Mouse (Mus musculus): ENCODE measurements around the gene Uroc1. TPM values are rescaled to one million over a fixed set of nuclear protein-coding genes. Genes with fewer than 3 reads are reported as not detected.

Uroc1 gene
- total RNA-seq, 2 experiments from 2014 or later: not detected

- no peak for ATAC-seq (replicated peaks; ENCODE audit: low FRiP score, poor library complexity, severe bottlenecking)
These were observed 15.4 kb downstream of the Uroc1 start for GRCm38 (mm10) chr6:90348500-90348899.

GRCm38 (mm10) chr6:90350011-90350410 lies 16.9 kb downstream of the Uroc1 start:
- ATAC-seq (replicated peaks; ENCODE audit: low FRiP score, poor library complexity, severe bottlenecking): no peak

- ATAC-seq (replicated peaks; ENCODE audit: low FRiP score, poor library complexity, severe bottlenecking): no peak
These were observed 25.1 kb downstream of the Uroc1 start for GRCm38 (mm10) chr6:90358142-90358541.

- no peak for ATAC-seq (replicated peaks; ENCODE audit: low FRiP score, poor library complexity, severe bottlenecking)
These were observed 26.4 kb downstream of the Uroc1 start for GRCm38 (mm10) chr6:90359445-90359844.

GRCm38 (mm10) chr6:90360024-90360781 lies 27.1 kb downstream of the Uroc1 start:
- ATAC-seq (replicated peaks; ENCODE audit: low FRiP score, poor library complexity, severe bottlenecking): no peak

- ATAC-seq (replicated peaks; ENCODE audit: low FRiP score, poor library complexity, severe bottlenecking): no peak
These were observed 28.0 kb downstream of the Uroc1 start for GRCm38 (mm10) chr6:90360922-90361614.

GRCm38 (mm10) chr6:90363301-90363700 lies 30.2 kb downstream of the Uroc1 start:
- ATAC-seq (replicated peaks; ENCODE audit: low FRiP score, poor library complexity, severe bottlenecking): no peak

- peak; percentile 83 for ATAC-seq (replicated peaks; ENCODE audit: low FRiP score, poor library complexity, severe bottlenecking)
These were observed 36.1 kb downstream of the Uroc1 start, which contains the start of gene Zxdc for GRCm38 (mm10) chr6:90368976-90369724. Zxdc (plus strand) TSS chr6:90369492.

- ATAC-seq (replicated peaks; ENCODE audit: low FRiP score, poor library complexity, severe bottlenecking): no peak
These were observed 36.9 kb downstream of the Uroc1 start for GRCm38 (mm10) chr6:90369725-90370553.

- no peak for ATAC-seq (replicated peaks; ENCODE audit: low FRiP score, poor library complexity, severe bottlenecking)
These were observed 41.6 kb downstream of the Uroc1 start for GRCm38 (mm10) chr6:90374647-90375046.

- ATAC-seq (replicated peaks; ENCODE audit: low FRiP score, poor library complexity, severe bottlenecking): no peak
These were observed 44.6 kb downstream of the Uroc1 start for GRCm38 (mm10) chr6:90377708-90378107.

- ATAC-seq (replicated peaks; ENCODE audit: low FRiP score, poor library complexity, severe bottlenecking): no peak
These were observed 48.4 kb downstream of the Uroc1 start for GRCm38 (mm10) chr6:90381465-90381864.

GRCm38 (mm10) chr6:90390629-90391028 lies 57.5 kb downstream of the Uroc1 start:
- no peak for ATAC-seq (replicated peaks; ENCODE audit: low FRiP score, poor library complexity, severe bottlenecking)

GRCm38 (mm10) chr6:90393948-90394347 lies 60.9 kb downstream of the Uroc1 start:
- no peak for ATAC-seq (replicated peaks; ENCODE audit: low FRiP score, poor library complexity, severe bottlenecking)

GRCm38 (mm10) chr6:90395751-90396150 lies 62.7 kb downstream of the Uroc1 start:
- no peak for ATAC-seq (replicated peaks; ENCODE audit: low FRiP score, poor library complexity, severe bottlenecking)

GRCm38 (mm10) chr6:90397291-90397690 lies 64.2 kb downstream of the Uroc1 start:
- no peak for ATAC-seq (replicated peaks; ENCODE audit: low FRiP score, poor library complexity, severe bottlenecking)

- ATAC-seq (replicated peaks; ENCODE audit: low FRiP score, poor library complexity, severe bottlenecking): no peak
These were observed 75.5 kb downstream of the Uroc1 start for GRCm38 (mm10) chr6:90408632-90409031.

- no peak for ATAC-seq (replicated peaks; ENCODE audit: low FRiP score, poor library complexity, severe bottlenecking)
These were observed 77.9 kb downstream of the Uroc1 start for GRCm38 (mm10) chr6:90410972-90411371.

- ATAC-seq (replicated peaks; ENCODE audit: low FRiP score, poor library complexity, severe bottlenecking): no peak
These were observed 78.8 kb downstream of the Uroc1 start for GRCm38 (mm10) chr6:90411926-90412325.
